In the genomic region with DNA sequence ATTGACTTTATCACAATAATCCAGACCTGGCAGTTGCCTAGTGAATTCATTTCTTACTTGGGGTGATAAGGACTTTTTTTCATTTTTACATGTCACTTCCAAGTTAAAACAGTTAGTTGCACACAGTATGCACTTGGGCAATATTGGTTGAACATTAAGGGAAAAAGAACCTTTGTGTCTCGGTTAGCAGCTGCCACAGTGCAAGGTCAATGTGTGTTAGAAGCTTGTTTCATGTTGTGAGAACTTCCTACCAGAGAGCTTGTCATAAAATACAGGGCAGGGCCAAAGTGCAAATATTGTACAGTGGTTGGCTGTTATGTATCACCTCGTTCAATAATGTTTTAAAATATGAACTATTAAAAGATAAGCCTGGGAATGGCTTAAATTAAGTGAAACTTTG, we compare ENCODE assay signal across 21 mouse cellular contexts.
A peak's percentile ranks its signal among the peaks of the same experiment; 100 is the strongest.
DNase-seq lines count a peak whose midpoint lies in the region; ATAC-seq and TF ChIP-seq lines count a peak whose summit lies in the region.
"Had no signal": no experiment of that assay in that cellular context is flagged by ENCODE, and none has a peak within 500 bp of the region (broad histone marks: within the 10 kb centered on the region; RNA-seq: fewer than 3 reads in every experiment).

No protein-coding gene starts in this region.

- peak; percentile 56 for DNase-seq in kidney, adult 2 months
- DNase-seq in liver, adult 2 months (ENCODE audit: extremely low read depth, low read depth, low spot score): peak; percentile 94
- no peak for DNase-seq in gastrocnemius, postnatal 14 days
- DNase-seq: adrenal gland, adult 8-10 months; adrenal gland, postnatal 36 days; B cell, adult 2 months; cerebellum, adult 2 months; cerebellum, postnatal 10 days; gastrocnemius, adult 2 months; gastrocnemius, postnatal 36 days; heart, adult 11 months; heart, postnatal 4 days had no signal

- H3K4me1 ChIP-seq in kidney, adult 2 months (ENCODE audit: control insufficient read depth, insufficient read depth, low read length): peaks cover 3% of the 10 kb centered on the region; the same call in 1 of the 2 replicates
- no peaks in the 10 kb centered on the region for H3K4me1 ChIP-seq in kidney, embryonic 15.5 days
- peaks cover 12% of the 10 kb centered on the region for H3K4me1 ChIP-seq in liver, adult 2 months (ENCODE audit: control insufficient read depth, insufficient read depth, low read length)
- no peaks in the 10 kb centered on the region for H3K4me1 ChIP-seq in liver, embryonic 12.5 days
- H3K4me1 ChIP-seq in intestine, embryonic 16.5 days (ENCODE audit: control insufficient read depth, insufficient read depth, low read length): no peaks in the 10 kb centered on the region
- H3K4me1 ChIP-seq in stomach, embryonic 16.5 days (ENCODE audit: control insufficient read depth, insufficient read depth, low read length): no peaks in the 10 kb centered on the region
- H3K4me1 ChIP-seq: embryonic facial prominence, embryonic 10.5 days; heart, embryonic 13.5 days had no signal

- WGBS in kidney, adult 2 months: 21% methylated on average over 2 of the region's 2 CpGs
- 64% methylated on average over 2 of the region's 2 CpGs for WGBS in kidney, embryonic 15.5 days
- 11% methylated on average over 2 of the region's 2 CpGs for WGBS in liver, adult 2 months
- WGBS in liver, embryonic 12.5 days (ENCODE audit: insufficient replicate concordance): 31% methylated on average over 2 of the region's 2 CpGs
- WGBS in intestine, embryonic 16.5 days: 44% methylated on average over 2 of the region's 2 CpGs
- 50% methylated on average over 2 of the region's 2 CpGs for WGBS in stomach, embryonic 16.5 days

- intact Hi-C loops in gastrocnemius, postnatal 14 days (cut with DNase I; ENCODE audit: low total_unique reads): no loop called here

- no peak for TF ChIP-seq CTCF in kidney, adult 2 months (conservative IDR thresholded peaks at IDR 0.05; ENCODE audit: insufficient read depth, insufficient read length, low read depth, low read length)
- TF ChIP-seq CTCF in liver, adult 2 months (IDR thresholded peaks at IDR 0.05; ENCODE audit: low read depth, low read length): no peak

- no peaks in the 10 kb centered on the region for H3K9me3 ChIP-seq in kidney, embryonic 15.5 days (replicated peaks)
- H3K9me3 ChIP-seq in liver, embryonic 12.5 days (replicated peaks): no peaks in the 10 kb centered on the region
- no peaks in the 10 kb centered on the region for H3K9me3 ChIP-seq in intestine, embryonic 16.5 days (ENCODE audit: control insufficient read depth, low read length)
- no peaks in the 10 kb centered on the region for H3K9me3 ChIP-seq in stomach, embryonic 16.5 days (replicated peaks; ENCODE audit: control insufficient read depth, low read length)
- H3K9me3 ChIP-seq: embryonic facial prominence, embryonic 10.5 days; heart, embryonic 13.5 days had no signal

- H3K27ac ChIP-seq in kidney, adult 2 months (ENCODE audit: insufficient read depth, low read depth, low read length): no peak overlapping the region
- no peak overlapping the region for H3K27ac ChIP-seq in kidney, embryonic 15.5 days
- peak overlapping the region; percentile 51 for H3K27ac ChIP-seq in liver, adult 2 months (replicated peaks; ENCODE audit: insufficient read depth, low read depth, low read length)
- no peak overlapping the region for H3K27ac ChIP-seq in liver, embryonic 12.5 days
- peak overlapping the region; percentile 71 for H3K27ac ChIP-seq in intestine, embryonic 16.5 days (ENCODE audit: low read length)
- no peak overlapping the region for H3K27ac ChIP-seq in stomach, embryonic 16.5 days (ENCODE audit: low read length)
- H3K27ac ChIP-seq: embryonic facial prominence, embryonic 10.5 days; gastrocnemius, adult 2 months; heart, embryonic 13.5 days had no signal

- H3K79me2 ChIP-seq in liver, adult 2 months (ENCODE audit: control insufficient read depth, insufficient read depth, low read length): no peaks in the 10 kb centered on the region; the same call in 1 of the 2 replicates

- ATAC-seq in kidney, embryonic 15.5 days (replicated peaks; ENCODE audit: low FRiP score): no peak
- no peak for ATAC-seq in liver, embryonic 12.5 days
- peak; percentile 96 for ATAC-seq in intestine, embryonic 16.5 days
- ATAC-seq in stomach, embryonic 16.5 days (ENCODE audit: insufficient read depth, low FRiP score): peak; percentile 50
- ATAC-seq: CD4-positive, CD25-positive, alpha-beta regulatory T cell, adult 4 months; forebrain, embryonic 14.5 days had no signal

- no peak overlapping the region for H3K9ac ChIP-seq in kidney, embryonic 15.5 days
- no peak overlapping the region for H3K9ac ChIP-seq in liver, adult 2 months (ENCODE audit: low read depth, low read length)
- H3K9ac ChIP-seq in liver, embryonic 12.5 days: no peak overlapping the region
- H3K9ac ChIP-seq in intestine, embryonic 16.5 days (ENCODE audit: low read depth, low read length): no peak overlapping the region
- H3K9ac ChIP-seq in stomach, embryonic 16.5 days (ENCODE audit: low read length): no peak overlapping the region
- H3K9ac ChIP-seq: heart, embryonic 13.5 days had no signal

- H3K36me3 ChIP-seq in kidney, adult 2 months (ENCODE audit: control insufficient read depth, insufficient read depth, low read length): no peaks in the 10 kb centered on the region
- no peaks in the 10 kb centered on the region for H3K36me3 ChIP-seq in kidney, embryonic 15.5 days
- 0 out of 2 replicates have a peak, but pooled peaks cover 2% of the 10 kb centered on the region for H3K36me3 ChIP-seq in liver, adult 2 months (ENCODE audit: control insufficient read depth, insufficient read depth, low read length)
- H3K36me3 ChIP-seq in liver, embryonic 12.5 days: no peaks in the 10 kb centered on the region
- no peaks in the 10 kb centered on the region for H3K36me3 ChIP-seq in intestine, embryonic 16.5 days (ENCODE audit: control insufficient read depth, insufficient read depth, low read length)
- H3K36me3 ChIP-seq in stomach, embryonic 16.5 days (ENCODE audit: control insufficient read depth, insufficient read depth, low read length): no peaks in the 10 kb centered on the region
- H3K36me3 ChIP-seq: embryonic facial prominence, embryonic 10.5 days; G1E; heart, embryonic 13.5 days had no signal

- H3K27me3 ChIP-seq in kidney, adult 2 months (replicated peaks; ENCODE audit: control insufficient read depth, insufficient read depth, low read length): no peaks in the 10 kb centered on the region
- H3K27me3 ChIP-seq in kidney, embryonic 15.5 days: no peaks in the 10 kb centered on the region
- H3K27me3 ChIP-seq in liver, adult 2 months (ENCODE audit: control insufficient read depth, insufficient read depth, low read length): no peaks in the 10 kb centered on the region
- H3K27me3 ChIP-seq in liver, embryonic 12.5 days (replicated peaks): no peaks in the 10 kb centered on the region
- H3K27me3 ChIP-seq in intestine, embryonic 16.5 days (replicated peaks; ENCODE audit: control insufficient read depth, insufficient read depth, low read length): no peaks in the 10 kb centered on the region
- H3K27me3 ChIP-seq in stomach, embryonic 16.5 days (ENCODE audit: control insufficient read depth, insufficient read depth, low read length): no peaks in the 10 kb centered on the region
- H3K27me3 ChIP-seq: heart, embryonic 13.5 days had no signal

- no peak overlapping the region for H3K4me3 ChIP-seq in kidney, adult 2 months (ENCODE audit: insufficient read depth, low read depth, low read length)
- H3K4me3 ChIP-seq in kidney, embryonic 15.5 days (replicated peaks): no peak overlapping the region
- no peak overlapping the region for H3K4me3 ChIP-seq in liver, adult 2 months (ENCODE audit: insufficient read depth, low read depth, low read length)
- no peak overlapping the region for H3K4me3 ChIP-seq in liver, embryonic 12.5 days
- no peak overlapping the region for H3K4me3 ChIP-seq in intestine, embryonic 16.5 days (ENCODE audit: low read length)
- no peak overlapping the region for H3K4me3 ChIP-seq in stomach, embryonic 16.5 days (replicated peaks; ENCODE audit: low read length)
- H3K4me3 ChIP-seq: embryonic facial prominence, embryonic 10.5 days; gastrocnemius, adult 2 months; heart, embryonic 13.5 days had no signal

- no peak overlapping the region for H3K4me2 ChIP-seq in kidney, embryonic 15.5 days
- no peak overlapping the region for H3K4me2 ChIP-seq in liver, embryonic 12.5 days
- H3K4me2 ChIP-seq in intestine, embryonic 16.5 days (ENCODE audit: low read depth, low read length): no peak overlapping the region
- H3K4me2 ChIP-seq in stomach, embryonic 16.5 days (ENCODE audit: low read depth, low read length): no peak overlapping the region
- H3K4me2 ChIP-seq: heart, embryonic 13.5 days had no signal

- TF ChIP-seq POLR2A in kidney, adult 2 months (IDR thresholded peaks at IDR 0.05; ENCODE audit: low read depth, low read length): no peak
- TF ChIP-seq POLR2A in liver, adult 2 months (IDR thresholded peaks at IDR 0.05; ENCODE audit: extremely low read depth, insufficient read depth, low read length): no peak

Comparison
In these comparisons a context has a peak if more than half of its experiments do, and no peak if none do; other contexts are left out.
1. H3K27ac ChIP-seq: peak in liver, adult 2 months (single experiment) and intestine, embryonic 16.5 days (single experiment); none in kidney, adult 2 months (single experiment), kidney, embryonic 15.5 days (single experiment), liver, embryonic 12.5 days (single experiment) and stomach, embryonic 16.5 days (single experiment).
2. ATAC-seq: peak in intestine, embryonic 16.5 days (single experiment) and stomach, embryonic 16.5 days (single experiment); none in kidney, embryonic 15.5 days (single experiment) and liver, embryonic 12.5 days (single experiment).